Mouse (Mus musculus) midbrain, embryonic 11.5 days (tissue): ENCODE data around the gene Dab1. TPM values are rescaled to one million over a fixed set of nuclear protein-coding genes. Genes with fewer than 3 reads are reported as not detected.

Source experiments
- ATAC-seq: fragments of 200-750 bp; cut with Nextera tagmentation; 2 replicates; pipeline ENCODE4 v1.8.0; 2017; ENCODE audit warnings: moderate TSS enrichment, moderate library complexity; ENCODE audit not compliant: low FRiP score
- DNase-seq: peaks from one replicate; pipeline ENCODE4 v3.0.0; 2015; ENCODE audit warnings: low spot score; ENCODE audit errors: missing footprints
- H3K27ac ChIP-seq: fragments of 300-500 bp; sonication (generic); 2 replicates; pipeline ENCODE4 v1.5.1; 2014; ENCODE audit warnings: low read depth, low read length
- H3K27me3 ChIP-seq: fragments of 300-500 bp; sonication (generic); 2 replicates; pipeline ENCODE4 v1.6.1; 2014; ENCODE audit warnings: mild to moderate bottlenecking, low read length, moderate library complexity, mixed read lengths; ENCODE audit not compliant: control insufficient read depth, insufficient read depth
- H3K36me3 ChIP-seq: fragments of 300-500 bp; sonication (generic); 2 replicates; pipeline ENCODE4 v1.6.1; 2014; ENCODE audit warnings: mild to moderate bottlenecking, low read length, moderate library complexity, mixed read lengths; ENCODE audit not compliant: control insufficient read depth, insufficient read depth
- H3K4me1 ChIP-seq: fragments of 300-500 bp; sonication (generic); 2 replicates; pipeline ENCODE4 v1.6.1; 2014; ENCODE audit warnings: low read length; ENCODE audit not compliant: control insufficient read depth, insufficient read depth
- H3K4me2 ChIP-seq: fragments of 300-500 bp; sonication (generic); 2 replicates; pipeline ENCODE4 v1.6.1; 2014; ENCODE audit warnings: mild to moderate bottlenecking, moderate library complexity
- H3K4me3 ChIP-seq: fragments of 300-500 bp; sonication (generic); 2 replicates; pipeline ENCODE4 v1.5.1; 2014; ENCODE audit warnings: low read depth, low read length
- H3K9ac ChIP-seq: fragments of 300-500 bp; sonication (generic); 2 replicates; pipeline ENCODE4 v1.6.1; 2014; ENCODE audit warnings: low read length
- H3K9me3 ChIP-seq: fragments of 300-500 bp; sonication (generic); 2 replicates; pipeline ENCODE4 v1.6.1; 2016; ENCODE audit warnings: low read length; ENCODE audit not compliant: control insufficient read depth
- WGBS: fragments of 180-500 bp; shearing (Covaris S2); extraction: QIAGEN DNeasy Blood & Tissue Kit; methylation state at CpG from one replicate; pipeline ENCODE4 v1.1.7; 2014; 5-methylcytosine and 5-hydroxymethylcytosine counted together
- polyA plus RNA-seq: library from polyadenylated mRNA; unstranded; fragments of >200 nt; fragmentation: Nextera tagmentation; extraction: Ambion mirVana; gene quantifications from 2 replicates; pipeline ENCODE4 v1.2.1, GENCODE M21; 2014

The Dab1 gene
- polyA plus RNA-seq, 1 experiment from 2014 or later: 43.2 TPM

- ATAC-seq (no peak), DNase-seq (no peak)
- no peaks in the 10 kb centered on the region for H3K27me3 ChIP-seq
- H3K4me3 ChIP-seq: no peak overlapping the region
- no peak overlapping the region for H3K27ac ChIP-seq
- H3K9ac ChIP-seq: no peak overlapping the region
- WGBS: 89% methylated on average over 7 of the region's 7 CpGs
- H3K9me3 ChIP-seq: no peaks in the 10 kb centered on the region
- no peaks in the 10 kb centered on the region for H3K36me3 ChIP-seq
- H3K4me2 ChIP-seq: no peak overlapping the region
- no peaks in the 10 kb centered on the region for H3K4me1 ChIP-seq
Observed at GRCm38 (mm10) chr4:104276916-104277315, 657.8 kb downstream of the Dab1 start.

DNA sequence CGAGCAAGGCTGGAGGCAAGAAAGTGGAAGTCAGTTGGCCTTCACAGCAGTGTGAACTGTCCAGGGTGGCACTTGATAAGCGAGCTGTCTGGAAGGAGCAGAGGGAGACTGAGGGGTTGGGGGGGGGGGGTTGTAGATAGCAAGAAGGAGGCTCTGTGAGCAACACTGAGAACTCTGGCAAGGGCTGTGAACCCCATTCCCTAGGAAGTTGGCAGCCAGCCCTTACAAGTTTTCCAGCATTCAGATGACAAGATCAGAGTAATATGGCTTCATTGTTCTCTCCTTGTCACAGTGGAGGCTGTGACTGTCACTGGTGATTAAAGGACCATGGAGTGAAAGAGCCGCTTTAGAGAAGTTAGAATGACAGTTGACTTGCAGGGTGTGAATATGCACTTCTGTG, 662.4 kb downstream of the Dab1 start:
- Histone ChIP-seq H3K9me3 (no peaks in the 10 kb centered on the region), H3K4me2 (no peak overlapping the region), H3K27me3 (no peaks in the 10 kb centered on the region), H3K4me1 (no peaks in the 10 kb centered on the region), H3K27ac (no peak overlapping the region), H3K4me3 (no peak overlapping the region), H3K9ac (no peak overlapping the region), H3K36me3 (no peaks in the 10 kb centered on the region)
- no peak for DNase-seq
- no peak for ATAC-seq
- WGBS: 75% methylated on average over 3 of the region's 3 CpGs

DNA sequence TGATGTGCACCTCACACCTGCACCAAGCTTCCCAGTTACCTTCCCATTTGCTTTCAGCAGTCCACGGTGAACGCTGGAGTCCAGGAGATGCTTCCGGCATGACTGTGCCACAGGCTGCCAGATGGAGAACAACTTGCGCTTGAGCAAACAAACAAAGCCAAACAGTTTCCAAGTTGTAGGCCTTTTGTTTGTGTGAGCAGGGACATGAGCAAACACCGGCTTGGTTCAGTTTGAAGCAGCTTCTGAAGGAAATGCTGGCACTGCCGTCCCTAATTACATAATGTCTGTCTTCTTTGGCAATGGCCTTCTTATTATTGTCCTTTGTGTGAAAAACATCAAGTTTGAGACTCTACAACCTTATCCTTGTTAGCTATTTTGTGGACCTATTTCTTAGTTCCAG, 664.7 kb downstream of the Dab1 start:
- Histone ChIP-seq H3K4me1 (no peaks in the 10 kb centered on the region), H3K27ac (no peak overlapping the region), H3K4me3 (no peak overlapping the region), H3K9ac (no peak overlapping the region), H3K9me3 (no peaks in the 10 kb centered on the region), H3K27me3 (no peaks in the 10 kb centered on the region), H3K4me2 (no peak overlapping the region), H3K36me3 (no peaks in the 10 kb centered on the region)
- WGBS: 81% methylated on average over 6 of the region's 6 CpGs
- DNase-seq (no peak), ATAC-seq (no peak)

DNA sequence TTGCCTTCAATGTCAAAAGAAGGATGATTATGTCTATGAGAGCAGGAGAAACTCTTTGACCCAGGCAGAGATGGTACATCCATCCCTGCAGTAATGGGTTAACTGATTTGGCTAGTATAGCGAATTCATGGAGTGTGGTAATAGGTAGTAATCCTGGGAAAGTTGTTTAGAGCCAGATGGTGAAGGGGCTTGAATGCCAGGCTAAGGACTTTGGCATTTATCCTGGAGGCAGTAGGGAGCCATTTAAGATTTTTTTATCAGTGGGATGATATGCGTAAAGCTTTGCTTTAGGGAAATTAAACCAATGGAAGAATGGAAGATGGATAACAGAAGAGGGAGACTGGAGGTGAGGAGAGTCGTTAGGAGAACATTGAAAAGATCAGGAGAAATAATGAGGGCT, 669.2 kb downstream of the Dab1 start:
- Histone ChIP-seq H3K27me3 (no peaks in the 10 kb centered on the region), H3K9me3 (no peaks in the 10 kb centered on the region), H3K9ac (no peak overlapping the region), H3K4me3 (no peak overlapping the region), H3K4me2 (no peak overlapping the region), H3K36me3 (no peaks in the 10 kb centered on the region), H3K4me1 (no peaks in the 10 kb centered on the region), H3K27ac (no peak overlapping the region)
- ATAC-seq (no peak), DNase-seq (no peak)
- 86% methylated on average over 3 of the region's 3 CpGs for WGBS

- ATAC-seq (no peak), DNase-seq (no peak)
- H3K4me3 ChIP-seq: no peak overlapping the region
- 70% methylated on average over 3 of the region's 3 CpGs for WGBS
- no peaks in the 10 kb centered on the region for H3K27me3 ChIP-seq
- no peaks in the 10 kb centered on the region for H3K36me3 ChIP-seq
- H3K27ac ChIP-seq: no peak overlapping the region
- no peak overlapping the region for H3K4me2 ChIP-seq
- H3K4me1 ChIP-seq: no peaks in the 10 kb centered on the region
- no peaks in the 10 kb centered on the region for H3K9me3 ChIP-seq
- H3K9ac ChIP-seq: no peak overlapping the region
Observed at GRCm38 (mm10) chr4:104301764-104302163, 682.6 kb downstream of the Dab1 start.

DNA sequence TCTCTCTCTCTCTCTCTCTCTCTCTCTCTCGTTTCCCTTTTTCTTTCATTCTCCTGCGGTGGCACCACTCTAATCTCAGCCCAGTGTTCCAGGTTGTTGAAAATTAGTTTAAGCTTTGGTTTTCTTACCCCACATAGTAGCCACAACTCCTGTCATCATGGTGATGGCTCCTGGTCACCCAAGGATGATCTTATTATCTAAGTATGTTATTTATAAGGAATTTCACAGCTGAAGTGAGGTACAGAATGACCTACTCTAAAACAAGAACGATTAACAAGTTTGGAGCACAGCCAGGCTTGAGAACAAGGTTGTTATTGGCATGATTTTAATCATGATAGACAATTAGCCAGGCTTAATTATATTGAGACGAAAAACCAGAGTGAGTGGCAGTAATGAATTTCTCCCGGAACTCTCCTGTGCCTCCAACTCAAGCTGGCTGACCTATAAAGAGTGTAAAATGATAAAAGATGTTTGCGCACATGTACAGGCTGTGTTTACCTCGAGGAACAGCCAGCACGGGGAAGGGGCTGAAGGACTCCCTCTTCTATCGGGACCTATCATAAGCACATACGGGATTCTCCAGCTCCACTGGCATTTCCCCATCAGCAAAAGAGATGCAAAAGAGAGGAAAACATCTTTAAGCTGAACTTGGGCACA, 684.0 kb downstream of the Dab1 start:
- ATAC-seq (no peak), DNase-seq (no peak)
- WGBS: 81% methylated on average over 10 of the region's 10 CpGs
- H3K27ac ChIP-seq: no peak overlapping the region
- H3K4me1 ChIP-seq: no peaks in the 10 kb centered on the region
- H3K9ac ChIP-seq: no peak overlapping the region
- H3K4me3 ChIP-seq: no peak overlapping the region
- H3K27me3 ChIP-seq: no peaks in the 10 kb centered on the region
- H3K4me2 ChIP-seq: no peak overlapping the region
- no peaks in the 10 kb centered on the region for H3K36me3 ChIP-seq
- no peaks in the 10 kb centered on the region for H3K9me3 ChIP-seq

GRCm38 (mm10) chr4:104307781-104308180, 688.6 kb downstream of the Dab1 start:
- ATAC-seq (no peak), DNase-seq (no peak)
- Histone ChIP-seq H3K4me1 (no peaks in the 10 kb centered on the region), H3K4me2 (no peak overlapping the region), H3K36me3 (no peaks in the 10 kb centered on the region), H3K4me3 (no peak overlapping the region), H3K9me3 (no peaks in the 10 kb centered on the region), H3K9ac (no peak overlapping the region), H3K27ac (no peak overlapping the region), H3K27me3 (no peaks in the 10 kb centered on the region)
- WGBS: 84% methylated on average over 2 of the region's 2 CpGs

GRCm38 (mm10) chr4:104326221-104326620, 707.1 kb downstream of the Dab1 start:
- Histone ChIP-seq H3K27ac (no peak overlapping the region), H3K27me3 (no peaks in the 10 kb centered on the region), H3K4me3 (no peak overlapping the region), H3K4me2 (no peak overlapping the region), H3K36me3 (no peaks in the 10 kb centered on the region), H3K4me1 (no peaks in the 10 kb centered on the region), H3K9me3 (no peaks in the 10 kb centered on the region), H3K9ac (no peak overlapping the region)
- no peak for DNase-seq
- ATAC-seq: no peak
- 79% methylated on average over 5 of the region's 5 CpGs for WGBS

GRCm38 (mm10) chr4:104331896-104332295, 712.7 kb downstream of the Dab1 start:
- ATAC-seq: no peak
- no peak for DNase-seq
- Histone ChIP-seq H3K27me3 (no peaks in the 10 kb centered on the region), H3K4me2 (no peak overlapping the region), H3K9ac (no peak overlapping the region), H3K4me3 (no peak overlapping the region), H3K4me1 (no peaks in the 10 kb centered on the region), H3K9me3 (no peaks in the 10 kb centered on the region), H3K36me3 (no peaks in the 10 kb centered on the region), H3K27ac (no peak overlapping the region)
- WGBS: 70% methylated on average over 6 of the region's 6 CpGs
